Mouse (Mus musculus): ENCODE measurements at regions not wholly inside any gene's neighbourhood (a gene's known extent, or its start where the extent isn't known, plus 50 kb on each side); places are given as distances from the start of the nearest gene placed in this dataset.

GRCm38 (mm10) chr4:31714054-31714651 is 249.7 kb upstream of the Map3k7 start:
- no peak for TF ChIP-seq CTCF (IDR thresholded peaks at IDR 0.05; ENCODE audit: control insufficient read depth, insufficient read depth, insufficient read length)
- no peak for TF ChIP-seq USF1 (IDR thresholded peaks at IDR 0.05; ENCODE audit: low read depth)
- no peak for TF ChIP-seq MYOD1 (IDR thresholded peaks at IDR 0.05; ENCODE audit: control insufficient read depth, insufficient read length, low read depth)
- no peak for TF ChIP-seq MYOG (IDR thresholded peaks at IDR 0.05; ENCODE audit: control insufficient read depth, extremely low read depth, insufficient read length)
- no peak for TF ChIP-seq MAX (IDR thresholded peaks at IDR 0.05)

All from C2C12 (cell line).